Mouse (Mus musculus): ENCODE data around the gene Rhobtb3. TPM values are rescaled to one million over a fixed set of nuclear protein-coding genes. Genes with fewer than 3 reads are reported as not detected.

Rhobtb3 gene
- polyA plus RNA-seq, 2 experiments, result 1.9 to 3.4 TPM

GRCm38 (mm10) chr13:75941518-75942295 is 2.0 kb downstream of the Rhobtb3 start:
- no peaks in the 10 kb centered on the region for H3K9me3 ChIP-seq (ENCODE audit: control insufficient read depth, low read length)
- H3K27ac ChIP-seq, result no peak overlapping the region
- no peaks in the 10 kb centered on the region for H3K36me3 ChIP-seq (replicated peaks; ENCODE audit: control insufficient read depth, insufficient read depth, low read depth)
- no peak for TF ChIP-seq EP300 (IDR thresholded peaks at IDR 0.05; ENCODE audit: low read depth)
- no peak for TF ChIP-seq CTCF (IDR thresholded peaks at IDR 0.05; ENCODE audit: low read depth)
- peaks cover 4% of the 10 kb centered on the region for H3K27me3 ChIP-seq (ENCODE audit: control insufficient read depth, insufficient read depth, low read length)
- DNase-seq (ENCODE audit: low read depth in 3 of 3, low spot score in 3 of 3) (no peak), ATAC-seq (ENCODE audit: insufficient read depth) (no peak)
- peaks cover 0 to 4% of the 10 kb centered on the region in 2 experiments; a peak in 2 of 4 replicates for H3K4me1 ChIP-seq (replicated peaks; ENCODE audit: control insufficient read depth in 2 of 2, insufficient read depth in 2 of 2, low read length in 1 of 2)
- H3K9ac ChIP-seq (replicated peaks), result no peak overlapping the region
- no peak overlapping the region for H3K4me2 ChIP-seq (ENCODE audit: low read depth)
- H3K4me3 ChIP-seq (ENCODE audit: insufficient read depth in 1 of 2, low read depth in 2 of 2, low read length in 2 of 2), result no peak overlapping the region
- WGBS (ENCODE audit: insufficient replicate concordance), result 86% methylated on average over 5 of the region's 5 CpGs

GRCm38 (mm10) chr13:75940791-75941517 is 2.8 kb downstream of the Rhobtb3 start:
- TF ChIP-seq EP300 (IDR thresholded peaks at IDR 0.05; ENCODE audit: low read depth), result no peak
- no peak for TF ChIP-seq CTCF (IDR thresholded peaks at IDR 0.05; ENCODE audit: low read depth)

GRCm38 (mm10) chr13:75938866-75939265 is 4.9 kb downstream of the Rhobtb3 start:
- Histone ChIP-seq H3K4me1 (replicated peaks; ENCODE audit: control insufficient read depth in 2 of 2, insufficient read depth in 2 of 2, low read length in 1 of 2) (peaks cover 0 to 4% of the 10 kb centered on the region in 2 experiments; a peak in 2 of 4 replicates), H3K27ac (no peak overlapping the region), H3K4me2 (ENCODE audit: low read depth) (no peak overlapping the region), H3K27me3 (ENCODE audit: control insufficient read depth, insufficient read depth, low read length) (peaks cover 3% of the 10 kb centered on the region), H3K4me3 (ENCODE audit: insufficient read depth in 1 of 2, low read depth in 2 of 2, low read length in 2 of 2) (no peak overlapping the region), H3K9ac (replicated peaks) (no peak overlapping the region), H3K9me3 (ENCODE audit: control insufficient read depth, low read length) (no peaks in the 10 kb centered on the region), H3K36me3 (replicated peaks; ENCODE audit: control insufficient read depth, insufficient read depth, low read depth) (no peaks in the 10 kb centered on the region)
- ATAC-seq (ENCODE audit: insufficient read depth) (no peak), DNase-seq (ENCODE audit: low read depth in 3 of 3, low spot score in 3 of 3) (no peak)
- 74% methylated on average over 5 of the region's 5 CpGs for WGBS (ENCODE audit: insufficient replicate concordance)
- TF ChIP-seq CTCF (IDR thresholded peaks at IDR 0.05; ENCODE audit: low read depth) (no peak), EP300 (IDR thresholded peaks at IDR 0.05; ENCODE audit: low read depth) (no peak)

More at GRCm38 (mm10) chr13:75940791-75941517, 2.8 kb downstream of the Rhobtb3 start:
- Histone ChIP-seq H3K4me2 (ENCODE audit: low read depth) (no peak overlapping the region), H3K27ac (no peak overlapping the region), H3K9ac (replicated peaks) (no peak overlapping the region), H3K27me3 (ENCODE audit: control insufficient read depth, insufficient read depth, low read length) (peaks cover 4% of the 10 kb centered on the region), H3K9me3 (ENCODE audit: control insufficient read depth, low read length) (no peaks in the 10 kb centered on the region), H3K4me3 (ENCODE audit: insufficient read depth in 1 of 2, low read depth in 2 of 2, low read length in 2 of 2) (no peak overlapping the region), H3K4me1 (replicated peaks; ENCODE audit: control insufficient read depth in 2 of 2, insufficient read depth in 2 of 2, low read length in 1 of 2) (peaks cover 0 to 4% of the 10 kb centered on the region in 2 experiments; a peak in 2 of 4 replicates), H3K36me3 (replicated peaks; ENCODE audit: control insufficient read depth, insufficient read depth, low read depth) (no peaks in the 10 kb centered on the region)
- 65% methylated on average over 2 of the region's 2 CpGs for WGBS (ENCODE audit: insufficient replicate concordance)
- DNase-seq (ENCODE audit: low read depth in 3 of 3, low spot score in 3 of 3) (no peak), ATAC-seq (ENCODE audit: insufficient read depth) (no peak)

GRCm38 (mm10) chr13:75933287-75933686 is 10.4 kb downstream of the Rhobtb3 start:
- ATAC-seq (ENCODE audit: insufficient read depth) (no peak), DNase-seq (ENCODE audit: low read depth in 3 of 3, low spot score in 3 of 3) (no peak)
- no peaks in the 10 kb centered on the region for H3K36me3 ChIP-seq (replicated peaks; ENCODE audit: control insufficient read depth, insufficient read depth, low read depth)
- no peak overlapping the region for H3K4me3 ChIP-seq (ENCODE audit: insufficient read depth in 1 of 2, low read depth in 2 of 2, low read length in 2 of 2)
- H3K9ac ChIP-seq (replicated peaks), result no peak overlapping the region
- TF ChIP-seq CTCF (IDR thresholded peaks at IDR 0.05; ENCODE audit: low read depth) (no peak), EP300 (IDR thresholded peaks at IDR 0.05; ENCODE audit: low read depth) (no peak)
- peaks cover 0 to 4% of the 10 kb centered on the region in 2 experiments; a peak in 1 of 4 replicates for H3K4me1 ChIP-seq (replicated peaks; ENCODE audit: control insufficient read depth in 2 of 2, insufficient read depth in 2 of 2, low read length in 1 of 2)
- H3K27me3 ChIP-seq (ENCODE audit: control insufficient read depth, insufficient read depth, low read length), result no peaks in the 10 kb centered on the region
- no peak overlapping the region for H3K27ac ChIP-seq
- no peak overlapping the region for H3K4me2 ChIP-seq (ENCODE audit: low read depth)
- 78% methylated on average over 1 of the region's 1 CpGs for WGBS (ENCODE audit: insufficient replicate concordance)
- H3K9me3 ChIP-seq (ENCODE audit: control insufficient read depth, low read length), result no peaks in the 10 kb centered on the region

GRCm38 (mm10) chr13:75931073-75931472 is 12.7 kb downstream of the Rhobtb3 start:
- Histone ChIP-seq H3K36me3 (replicated peaks; ENCODE audit: control insufficient read depth, insufficient read depth, low read depth) (no peaks in the 10 kb centered on the region), H3K4me2 (ENCODE audit: low read depth) (no peak overlapping the region), H3K4me1 (replicated peaks; ENCODE audit: control insufficient read depth in 2 of 2, insufficient read depth in 2 of 2, low read length in 1 of 2) (peaks cover 0 to 4% of the 10 kb centered on the region in 2 experiments; a peak in 1 of 4 replicates), H3K27ac (no peak overlapping the region), H3K9me3 (ENCODE audit: control insufficient read depth, low read length) (no peaks in the 10 kb centered on the region), H3K9ac (replicated peaks) (no peak overlapping the region), H3K4me3 (ENCODE audit: insufficient read depth in 1 of 2, low read depth in 2 of 2, low read length in 2 of 2) (no peak overlapping the region), H3K27me3 (ENCODE audit: control insufficient read depth, insufficient read depth, low read length) (no peaks in the 10 kb centered on the region)
- DNase-seq (ENCODE audit: low read depth in 3 of 3, low spot score in 3 of 3), result no peak
- TF ChIP-seq EP300 (IDR thresholded peaks at IDR 0.05; ENCODE audit: low read depth), result no peak
- no peak for TF ChIP-seq CTCF (IDR thresholded peaks at IDR 0.05; ENCODE audit: low read depth)
- ATAC-seq (ENCODE audit: insufficient read depth), result peak; percentile 28; the same call in 1 of the 2 replicates
- whole genome bisulfite sequencing (ENCODE audit: insufficient replicate concordance), result 17% methylated on average over 5 of the region's 5 CpGs

All from liver, embryonic 14.5 days (tissue).